ENCODE assay signal across 10 mouse cellular contexts in genomic region chr10:62143820-62144219, GRCm38 (mm10). TPM values are rescaled to one million over a fixed set of nuclear protein-coding genes. Genes with fewer than 3 reads are reported as not detected.
DNase-seq lines count a peak whose midpoint lies in the region; ATAC-seq and TF ChIP-seq lines count a peak whose summit lies in the region.
"Had no signal": no experiment of that assay in that cellular context is flagged by ENCODE, and none has a peak within 500 bp of the region (broad histone marks: within the 10 kb centered on the region; RNA-seq: fewer than 3 reads in every experiment).

Gene Fam241b, minus strand, starts transcription at chr10:62143920.

- no peak for TF ChIP-seq CTCF in cortical plate, adult 2 months (IDR thresholded peaks at IDR 0.05; ENCODE audit: extremely low read depth, insufficient read depth, low read length)

- H3K4me2 ChIP-seq in kidney, embryonic 16.5 days (replicated peaks; ENCODE audit: low read depth, low read length) = no peak within 1 kb of the TSS
- H3K4me2 ChIP-seq in kidney, embryonic 14.5 days (replicated peaks; ENCODE audit: low read depth, low read length) = no peak within 1 kb of the TSS
- H3K4me2 ChIP-seq in intestine, embryonic 16.5 days (ENCODE audit: low read depth, low read length) = no peak within 1 kb of the TSS
- H3K4me2 ChIP-seq in midbrain, embryonic 12.5 days (replicated peaks) = no peak within 1 kb of the TSS

- H3K4me1 ChIP-seq in kidney, embryonic 16.5 days (ENCODE audit: insufficient read depth, low read length) = no peaks in the 10 kb centered on the region
- no peaks in the 10 kb centered on the region for H3K4me1 ChIP-seq in kidney, embryonic 14.5 days (ENCODE audit: control insufficient read depth, insufficient read depth, low read length)
- no peaks in the 10 kb centered on the region for H3K4me1 ChIP-seq in cortical plate, adult 2 months (ENCODE audit: control insufficient read depth, insufficient read depth, low read length)
- H3K4me1 ChIP-seq in intestine, embryonic 16.5 days (ENCODE audit: control insufficient read depth, insufficient read depth, low read length) = no peaks in the 10 kb centered on the region
- no peaks in the 10 kb centered on the region for H3K4me1 ChIP-seq in midbrain, embryonic 12.5 days

- H3K27ac ChIP-seq in kidney, embryonic 16.5 days (ENCODE audit: low read length) = no peak within 1 kb of the TSS
- no peak within 1 kb of the TSS for H3K27ac ChIP-seq in kidney, embryonic 14.5 days (ENCODE audit: low read depth, low read length)
- no peak within 1 kb of the TSS for H3K27ac ChIP-seq in cortical plate, adult 2 months (ENCODE audit: insufficient read depth, low read length)
- H3K27ac ChIP-seq in intestine, embryonic 16.5 days (ENCODE audit: low read length) = no peak within 1 kb of the TSS
- no peak within 1 kb of the TSS for H3K27ac ChIP-seq in midbrain, embryonic 12.5 days (replicated peaks)

- H3K9me3 ChIP-seq in kidney, embryonic 16.5 days (ENCODE audit: low read length) = no peaks in the 10 kb centered on the region
- no peaks in the 10 kb centered on the region for H3K9me3 ChIP-seq in kidney, embryonic 14.5 days (ENCODE audit: control insufficient read depth, low read length)
- no peaks in the 10 kb centered on the region for H3K9me3 ChIP-seq in intestine, embryonic 16.5 days (ENCODE audit: control insufficient read depth, low read length)
- H3K9me3 ChIP-seq in midbrain, embryonic 12.5 days = no peaks in the 10 kb centered on the region

- ATAC-seq in kidney, embryonic 16.5 days (ENCODE audit: low FRiP score, low TSS enrichment) = no peak
- ATAC-seq in kidney, embryonic 14.5 days (ENCODE audit: low FRiP score, low TSS enrichment) = no peak
- ATAC-seq in intestine, embryonic 16.5 days = no peak
- ATAC-seq in midbrain, embryonic 12.5 days (ENCODE audit: low FRiP score, low read depth) = no peak

- H3K27me3 ChIP-seq in kidney, embryonic 16.5 days (ENCODE audit: insufficient read depth, low read length) = peaks cover 6% of the 10 kb centered on the region; the same call in 1 of the 2 replicates
- H3K27me3 ChIP-seq in kidney, embryonic 14.5 days (ENCODE audit: control insufficient read depth, insufficient read depth, low read length) = no peaks in the 10 kb centered on the region
- H3K27me3 ChIP-seq in intestine, embryonic 16.5 days (replicated peaks; ENCODE audit: control insufficient read depth, insufficient read depth, low read length) = 0 out of 2 replicates have a peak, but pooled peaks cover 1% of the 10 kb centered on the region
- H3K27me3 ChIP-seq in midbrain, embryonic 12.5 days = peaks cover 36% of the 10 kb centered on the region

- DNase-seq in adrenal gland, adult 2 months = no peak
- no peak for DNase-seq in gastrocnemius, postnatal 25 days
- no peak for DNase-seq in urinary bladder, postnatal 14 days (ENCODE audit: low spot score)
- DNase-seq: kidney, postnatal 14 days had no signal

- TF ChIP-seq POLR2A in cortical plate, adult 2 months (IDR thresholded peaks at IDR 0.05; ENCODE audit: extremely low read depth, insufficient read depth, low read length) = no peak

- no peak within 1 kb of the TSS for H3K4me3 ChIP-seq in kidney, embryonic 16.5 days (ENCODE audit: low read length)
- no peak within 1 kb of the TSS for H3K4me3 ChIP-seq in kidney, embryonic 14.5 days (ENCODE audit: low read length)
- no peak within 1 kb of the TSS for H3K4me3 ChIP-seq in cortical plate, adult 2 months (ENCODE audit: insufficient read depth, low read length)
- no peak within 1 kb of the TSS for H3K4me3 ChIP-seq in intestine, embryonic 16.5 days (ENCODE audit: low read length)
- no peak within 1 kb of the TSS for H3K4me3 ChIP-seq in midbrain, embryonic 12.5 days

- WGBS in kidney, embryonic 16.5 days = 52% methylated on average over 8 of the region's 8 CpGs
- WGBS in kidney, embryonic 14.5 days = 54% methylated on average over 8 of the region's 8 CpGs
- WGBS in intestine, embryonic 16.5 days = 55% methylated on average over 8 of the region's 8 CpGs
- 71% methylated on average over 8 of the region's 8 CpGs for WGBS in midbrain, embryonic 12.5 days

- no peaks in the 10 kb centered on the region for H3K36me3 ChIP-seq in kidney, embryonic 16.5 days (ENCODE audit: insufficient read depth, low read length)
- no peaks in the 10 kb centered on the region for H3K36me3 ChIP-seq in kidney, embryonic 14.5 days (ENCODE audit: control insufficient read depth, insufficient read depth, low read length)
- H3K36me3 ChIP-seq in intestine, embryonic 16.5 days (ENCODE audit: control insufficient read depth, insufficient read depth, low read length) = no peaks in the 10 kb centered on the region
- no peaks in the 10 kb centered on the region for H3K36me3 ChIP-seq in midbrain, embryonic 12.5 days

- no peak within 1 kb of the TSS for H3K9ac ChIP-seq in kidney, embryonic 16.5 days (replicated peaks; ENCODE audit: low read length)
- H3K9ac ChIP-seq in kidney, embryonic 14.5 days (ENCODE audit: low read depth, low read length) = no peak within 1 kb of the TSS
- H3K9ac ChIP-seq in intestine, embryonic 16.5 days (ENCODE audit: low read depth, low read length) = no peak within 1 kb of the TSS
- no peak within 1 kb of the TSS for H3K9ac ChIP-seq in midbrain, embryonic 12.5 days (replicated peaks)

RNA-seq across cellular contexts. Expression of gene Fam241b, which starts in this region (rescaled TPM):
- 13.9 and 16.7 TPM in 2 replicates for polyA plus RNA-seq in kidney, embryonic 16.5 days (2015; fragmentation: Nextera tagmentation; extraction: Ambion mirVana)
- 3.8 and 9.8 TPM in 2 replicates for polyA plus RNA-seq in kidney, embryonic 14.5 days (2014; fragmentation: Nextera tagmentation; extraction: Ambion mirVana)
- polyA plus RNA-seq in cortical plate, adult 2 months (2012; rRNA removed) = 50.3 and 56.6 TPM in 2 replicates
- polyA plus RNA-seq in intestine, embryonic 16.5 days (2015; fragmentation: Nextera tagmentation; extraction: Ambion mirVana) = 42.4 and 43.1 TPM in 2 replicates
- 41.0 and 41.6 TPM in 2 replicates for polyA plus RNA-seq in midbrain, embryonic 12.5 days (2016; fragmentation: Nextera tagmentation; extraction: Ambion mirVana)
- total RNA-seq in adrenal gland, adult 2 months (2021) = 1 to 10 TPM; 4.1 to 5.6 TPM
- 5.6 and 7.4 TPM in 2 replicates for polyA plus RNA-seq in adrenal gland, adult 2 months (2012; rRNA removed)
- under 1 TPM; 0.41 to 0.59 TPM for total RNA-seq in gastrocnemius, postnatal 25 days (2021)
- total RNA-seq: granulocyte monocyte progenitor cell, adult 5-6 weeks had no signal
